Mouse (Mus musculus): Measurements from ENCODE around the gene Dgki.

The Dgki gene

DNA sequence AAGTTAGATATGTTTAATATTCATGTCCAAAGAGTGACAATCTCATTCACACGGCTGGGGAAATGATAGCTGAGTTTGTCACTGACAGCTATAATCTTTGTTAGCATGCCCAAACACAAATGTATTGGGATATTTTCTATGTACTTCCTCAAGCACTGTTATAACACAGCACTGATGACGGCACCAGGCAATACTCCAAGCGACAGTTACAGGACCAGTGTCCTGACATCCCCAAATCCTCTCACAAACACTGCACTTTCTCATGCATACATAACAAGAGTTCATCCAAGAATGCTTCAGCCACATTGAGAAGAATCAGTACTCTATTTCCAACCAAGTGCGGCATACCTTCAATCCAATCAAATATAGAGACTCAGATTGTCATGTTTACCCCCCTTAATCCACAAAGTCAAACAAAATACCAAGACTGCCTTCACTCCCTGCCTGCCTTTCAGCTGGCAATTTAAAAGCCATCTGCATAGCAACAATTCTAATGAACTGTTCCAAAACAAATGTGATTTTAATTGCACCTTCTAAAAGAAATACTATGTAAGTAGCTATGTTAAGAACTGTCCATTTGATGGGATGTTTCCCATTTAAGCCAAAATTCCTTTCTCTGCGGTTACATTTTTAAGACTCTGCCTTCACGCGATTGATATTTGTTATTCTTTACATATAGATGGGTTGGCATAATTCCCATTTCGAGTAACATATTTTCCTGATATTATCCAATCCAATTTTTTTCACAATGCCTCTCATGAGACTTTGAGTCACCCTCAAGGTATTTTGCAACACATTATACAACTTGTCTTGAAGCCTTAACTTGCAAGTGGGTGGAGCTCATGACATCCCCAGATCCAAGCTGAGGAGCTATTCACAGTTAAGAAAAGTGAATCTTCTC lies 273.4 kb downstream of the Dgki start:
- no peak for DNase-seq (ENCODE audit: low read depth, low spot score)

DNA sequence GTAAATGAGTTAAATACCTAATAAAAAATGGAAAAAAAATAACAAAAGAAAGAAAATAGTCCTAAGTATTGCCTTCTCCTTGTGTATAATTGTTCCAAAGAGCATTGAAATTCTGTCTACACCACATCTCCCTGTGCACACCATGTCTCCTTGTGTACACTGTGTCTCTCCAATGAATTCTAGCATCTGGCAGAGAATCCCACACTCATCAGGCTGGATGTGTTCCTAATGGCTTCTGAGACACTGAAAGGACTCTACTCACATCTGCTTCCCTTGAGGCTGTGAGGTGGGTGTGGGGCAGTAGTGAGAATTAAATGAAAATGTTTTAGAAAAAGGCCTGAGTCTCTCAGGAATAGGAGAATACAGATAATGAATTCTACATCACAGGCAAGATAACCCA lies 283.9 kb downstream of the Dgki start:
- no peak for DNase-seq (ENCODE audit: low read depth, low spot score)

DNA sequence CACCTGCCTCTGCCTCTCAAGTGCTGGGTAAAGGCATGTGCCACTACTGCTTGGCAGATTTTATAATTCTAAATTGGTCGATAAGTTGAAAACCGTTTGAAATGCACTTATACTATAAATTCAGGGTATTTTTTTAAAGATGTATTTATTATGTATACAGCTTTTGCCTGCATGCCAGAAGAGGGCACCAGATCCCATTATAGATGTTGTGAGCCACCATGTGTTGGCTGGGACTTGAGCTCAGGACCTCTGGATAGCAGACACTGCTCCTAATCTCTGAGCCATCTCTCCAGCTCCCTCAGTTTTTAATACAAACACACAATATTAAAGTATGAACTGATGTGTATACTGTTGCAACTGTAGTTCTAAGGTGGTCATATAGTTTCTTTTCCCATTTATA lies 288.4 kb downstream of the Dgki start:
- no peak for DNase-seq (ENCODE audit: low read depth, low spot score)

DNA sequence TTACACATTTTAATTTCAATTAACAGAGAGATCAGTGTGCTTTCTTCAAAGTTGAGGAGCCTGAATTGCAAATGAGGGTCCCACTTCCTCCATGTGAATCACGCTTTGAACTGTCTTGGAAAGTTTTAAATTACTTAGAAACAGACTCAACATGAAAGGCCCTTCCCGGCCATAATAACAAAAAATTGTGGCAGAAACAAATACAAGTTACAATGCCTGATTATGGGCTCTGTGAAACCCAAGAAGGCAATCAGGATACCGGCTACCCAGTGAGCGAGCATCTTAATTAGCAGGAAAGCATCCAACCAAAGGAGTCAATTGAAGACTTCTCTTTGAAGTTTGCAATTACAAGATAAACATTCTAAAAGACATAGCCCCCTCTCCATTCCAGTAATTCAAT lies 292.4 kb downstream of the Dgki start:
- peak; percentile 12 for DNase-seq (ENCODE audit: low read depth, low spot score)

DNA sequence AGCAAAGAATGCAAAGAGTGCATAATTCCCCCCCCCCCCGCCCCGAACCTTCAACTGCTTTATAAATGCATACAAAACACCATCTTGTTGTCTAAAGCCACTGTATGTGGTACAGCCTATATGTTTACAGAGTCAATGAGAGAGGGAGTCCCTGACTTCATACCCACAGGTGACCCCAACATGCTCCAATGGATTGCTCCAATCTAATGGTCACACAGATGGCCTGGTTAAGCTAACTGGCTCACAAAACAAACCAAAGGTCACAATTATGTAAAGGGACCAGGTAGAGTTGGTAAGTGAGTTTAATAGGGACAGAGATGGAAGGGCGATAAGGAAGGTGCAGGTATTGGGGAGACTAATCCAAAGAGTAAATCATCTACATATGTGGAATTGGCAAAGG lies 295.1 kb downstream of the Dgki start:
- no peak for DNase-seq (ENCODE audit: low read depth, low spot score)

DNA sequence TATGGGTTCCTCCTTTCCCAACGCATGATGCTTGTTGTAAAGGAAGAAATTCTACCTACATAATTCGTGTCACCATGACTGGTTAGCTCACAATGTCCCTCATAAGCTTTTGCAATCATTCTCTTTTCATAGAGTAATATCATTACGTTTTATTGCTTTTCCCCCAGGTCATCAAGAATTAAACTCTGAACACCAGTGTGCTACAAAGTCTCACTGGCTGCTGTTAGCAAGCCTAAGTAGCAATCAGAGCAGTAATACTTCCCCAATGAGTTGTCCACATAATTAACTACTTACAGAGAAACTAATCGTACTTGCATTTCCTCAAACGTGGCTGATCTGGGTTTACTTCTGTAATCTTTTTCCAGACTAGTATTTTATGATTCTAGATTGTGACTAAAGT lies 296.7 kb downstream of the Dgki start:
- DNase-seq (ENCODE audit: low read depth, low spot score), result no peak

DNA sequence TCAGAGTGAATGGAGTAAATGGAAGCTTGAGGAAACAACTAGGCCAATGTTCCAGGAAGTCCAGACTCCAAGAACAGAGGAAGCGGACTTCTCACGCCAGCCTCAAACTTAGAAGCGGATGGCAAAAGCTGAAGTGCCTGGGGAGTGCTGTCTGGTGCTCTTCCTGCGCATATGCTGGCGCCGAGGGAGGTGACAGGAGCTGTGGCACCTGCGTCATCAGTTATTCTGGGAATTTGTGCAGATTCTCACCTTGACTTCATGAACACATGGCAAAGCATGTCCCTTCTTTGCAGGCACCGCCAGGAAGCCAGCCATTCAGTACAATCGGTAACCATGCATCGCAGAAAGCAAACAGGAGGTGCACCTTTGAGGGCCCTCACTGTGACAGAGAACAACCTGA lies 301.0 kb downstream of the Dgki start:
- no peak for DNase-seq (ENCODE audit: low read depth, low spot score)

DNA sequence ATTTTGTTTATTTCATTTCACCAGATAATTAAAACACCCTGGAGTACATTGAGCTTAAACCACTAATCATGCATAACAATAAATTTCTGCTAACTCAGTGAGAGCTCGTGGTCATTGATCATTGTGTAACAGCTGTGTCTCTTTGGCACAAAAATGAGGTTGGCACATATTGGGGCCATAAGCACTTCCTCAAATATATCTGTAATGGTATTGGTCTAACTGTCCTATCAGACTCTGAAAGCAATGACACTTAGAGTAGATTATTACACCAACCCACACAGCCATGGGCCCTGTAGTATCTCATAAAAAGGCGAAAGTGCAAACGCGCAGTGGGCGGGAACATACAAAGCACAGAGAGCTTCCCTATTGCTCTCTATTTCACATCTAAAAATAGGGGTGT lies 305.7 kb downstream of the Dgki start:
- DNase-seq (ENCODE audit: low read depth, low spot score), result no peak

DNA sequence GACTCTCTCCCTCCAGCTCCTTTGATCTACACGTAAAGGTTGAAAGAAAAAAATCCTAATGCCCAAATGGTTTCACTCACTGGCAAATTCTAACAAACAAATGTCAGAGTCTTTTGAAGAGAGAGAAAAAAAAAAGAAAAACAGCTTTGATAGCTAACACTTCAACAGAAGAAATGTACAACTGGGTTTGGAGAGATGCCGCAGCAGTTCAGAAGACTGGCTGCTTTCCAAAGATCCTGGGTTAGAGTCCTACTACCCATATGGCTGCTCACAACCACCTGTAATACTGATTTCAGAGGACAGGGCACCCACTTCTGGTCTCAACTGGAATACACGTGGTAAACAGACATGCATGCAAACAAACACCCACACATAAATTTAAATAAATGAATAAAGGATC lies 309.8 kb downstream of the Dgki start:
- DNase-seq (ENCODE audit: low read depth, low spot score), result peak; percentile 16

DNA sequence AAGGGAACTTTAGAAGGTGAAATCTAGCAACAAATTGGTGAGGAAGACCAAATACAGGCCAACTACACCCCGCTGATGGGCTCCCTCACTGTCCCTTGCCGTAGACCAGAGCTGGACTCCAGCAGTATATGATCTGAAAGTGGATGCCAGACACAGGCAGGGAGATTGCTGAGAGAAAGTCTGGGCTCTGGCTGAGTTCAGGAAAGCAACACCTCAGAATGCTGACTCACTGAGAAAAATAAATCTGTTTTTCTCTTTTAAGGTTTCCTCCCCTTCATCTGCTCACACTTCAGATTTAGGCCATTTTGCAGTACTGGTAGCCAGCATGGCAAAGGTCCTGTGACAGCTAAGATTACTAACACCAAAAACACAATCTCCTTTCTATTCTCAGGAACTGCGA lies 311.2 kb downstream of the Dgki start:
- DNase-seq (ENCODE audit: low read depth, low spot score), result no peak

DNA sequence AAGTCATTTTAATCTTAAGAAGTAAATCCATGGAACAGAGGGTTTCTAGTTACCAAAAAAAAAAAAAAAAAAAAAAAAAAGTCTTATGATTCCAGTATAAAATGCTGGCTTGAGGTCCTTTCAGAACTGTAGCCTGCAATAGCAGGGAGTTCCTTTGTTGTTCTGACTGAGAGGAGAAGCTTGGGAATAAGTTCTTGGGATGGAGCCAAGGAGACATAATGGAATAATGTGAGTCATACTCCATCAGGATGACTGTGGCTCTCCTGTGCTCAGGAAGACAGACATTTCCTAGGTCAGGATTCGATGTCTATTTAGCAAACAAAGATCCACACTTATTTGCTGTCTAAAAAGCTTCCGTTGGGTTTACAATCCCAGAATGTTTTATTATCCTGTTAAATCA lies 318.3 kb downstream of the Dgki start:
- DNase-seq (ENCODE audit: low read depth, low spot score), result no peak

DNA sequence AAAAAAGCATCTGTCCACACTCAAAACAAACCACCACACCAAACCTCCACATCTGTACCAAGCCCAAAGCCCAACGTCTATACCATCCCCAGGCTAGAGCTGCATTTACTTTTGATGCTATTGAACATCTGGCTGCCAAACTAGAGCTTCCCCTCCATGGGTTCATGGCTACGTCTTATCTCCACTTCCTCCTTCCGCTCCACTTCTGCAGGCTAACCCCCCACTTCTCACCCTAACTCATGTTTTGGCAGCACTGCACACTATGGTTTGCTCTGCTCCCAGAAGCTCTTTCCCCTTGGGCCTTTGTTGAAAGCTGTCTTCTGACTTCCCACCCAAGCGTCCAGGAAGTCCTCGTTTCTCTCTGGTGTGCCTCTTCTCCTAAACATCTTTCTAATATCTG lies 319.5 kb downstream of the Dgki start:
- no peak for DNase-seq (ENCODE audit: low read depth, low spot score)

DNA sequence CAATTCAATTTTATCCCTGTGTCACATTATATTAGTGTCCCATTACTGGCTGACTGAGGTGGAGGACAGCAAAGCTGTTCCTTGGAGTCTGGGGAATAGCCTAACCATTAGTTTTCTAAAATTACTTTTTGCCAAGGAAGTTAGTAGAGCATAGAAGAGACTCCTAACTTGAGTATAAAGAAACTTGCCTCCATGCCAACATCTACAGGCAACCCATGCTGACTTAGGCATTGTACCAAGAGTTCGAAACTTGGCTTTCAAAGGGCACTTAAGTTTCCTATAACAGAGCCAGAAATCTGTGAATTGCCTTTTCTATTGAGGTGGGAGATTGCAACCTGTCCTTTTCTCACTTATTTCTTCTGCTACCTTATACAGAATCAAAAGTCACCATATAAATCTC lies 321.8 kb downstream of the Dgki start:
- DNase-seq (ENCODE audit: low read depth, low spot score), result no peak

DNA sequence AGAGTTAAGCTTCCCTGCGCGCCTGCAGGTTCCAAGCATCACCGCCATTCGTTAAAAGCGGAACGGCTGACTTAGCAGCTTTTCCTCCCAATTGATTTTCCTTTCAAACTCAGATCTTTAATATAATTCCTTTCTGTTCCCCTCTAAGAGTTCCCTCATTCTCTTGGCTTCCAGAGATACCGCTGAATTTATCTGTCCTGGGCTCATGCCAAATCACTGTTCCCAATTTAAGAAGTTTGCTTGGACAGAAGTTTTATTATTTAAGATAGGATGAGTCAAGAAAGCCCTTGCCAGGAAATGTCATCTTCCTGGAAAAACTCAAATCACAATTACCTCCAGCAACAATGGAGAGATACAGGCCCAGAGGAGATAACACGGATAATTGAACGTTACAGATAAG lies 326.9 kb downstream of the Dgki start:
- DNase-seq (ENCODE audit: low read depth, low spot score), result no peak

DNA sequence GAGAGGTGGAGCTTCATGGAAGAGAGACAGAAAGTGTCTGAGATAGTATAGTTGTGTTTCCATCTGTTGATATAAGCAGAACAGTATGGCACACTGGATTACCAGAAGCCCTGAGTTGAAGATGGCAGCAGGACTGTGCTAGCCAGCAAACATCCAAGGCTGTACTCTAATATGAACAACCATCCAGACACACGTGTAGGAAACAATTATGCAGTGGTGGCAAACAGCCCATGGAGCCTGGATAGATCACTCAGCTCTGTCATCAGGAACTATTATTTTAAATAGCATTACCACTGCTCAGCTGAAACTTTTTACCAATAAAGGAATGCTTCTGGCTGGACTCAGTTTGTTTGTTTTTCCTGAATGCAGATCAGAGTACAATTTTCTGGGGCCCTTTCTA lies 327.5 kb downstream of the Dgki start:
- DNase-seq (ENCODE audit: low read depth, low spot score), result no peak

DNA sequence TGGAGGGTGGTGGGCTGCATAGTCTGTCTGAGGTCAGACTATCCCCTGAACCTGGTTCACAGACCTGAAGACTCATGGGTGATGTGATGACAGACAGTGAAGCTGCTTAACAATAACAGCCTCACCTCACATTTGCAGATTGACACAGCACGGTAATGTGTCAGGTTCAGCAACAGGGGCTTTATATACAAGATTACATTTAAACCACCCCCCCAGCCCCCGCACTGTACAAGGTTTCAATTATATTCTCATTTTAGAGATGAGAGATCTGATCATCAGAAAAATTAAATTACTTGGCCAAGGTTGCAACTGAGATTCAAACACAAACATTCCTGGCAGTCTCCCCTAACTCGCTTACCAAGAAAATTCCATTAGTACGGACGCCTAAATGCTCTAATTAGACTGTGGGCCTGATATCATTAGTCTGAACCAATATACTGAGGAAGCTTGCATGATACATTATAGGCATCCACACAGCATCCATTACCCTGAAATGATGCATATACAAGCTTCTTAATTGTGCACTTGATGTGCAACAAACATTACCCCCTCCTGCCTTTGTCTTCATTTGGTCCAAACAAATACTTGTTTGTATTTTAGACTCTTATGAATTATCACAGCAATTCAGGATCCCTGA lies 330.6 kb downstream of the Dgki start:
- no peak for DNase-seq (ENCODE audit: low read depth, low spot score)

DNA sequence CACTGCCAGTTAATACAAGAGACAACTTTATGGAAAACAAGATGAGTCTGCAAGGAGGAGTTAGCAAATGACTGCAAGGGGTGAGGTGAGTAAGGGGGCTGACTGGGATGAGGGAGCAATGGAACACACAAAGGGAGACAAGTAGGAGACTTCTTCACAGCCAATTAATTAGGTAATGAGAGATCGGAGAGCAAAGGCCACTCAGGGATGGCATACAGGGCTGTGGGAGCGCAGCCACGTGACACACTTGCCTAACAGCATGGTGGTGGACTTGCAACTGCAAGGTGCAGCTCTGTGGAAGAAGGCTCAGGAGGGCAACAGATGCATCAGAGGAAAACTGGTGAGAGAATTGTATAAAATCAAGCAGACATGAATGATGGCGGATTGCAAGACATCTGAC lies 339.3 kb downstream of the Dgki start:
- DNase-seq (ENCODE audit: low read depth, low spot score), result no peak

DNA sequence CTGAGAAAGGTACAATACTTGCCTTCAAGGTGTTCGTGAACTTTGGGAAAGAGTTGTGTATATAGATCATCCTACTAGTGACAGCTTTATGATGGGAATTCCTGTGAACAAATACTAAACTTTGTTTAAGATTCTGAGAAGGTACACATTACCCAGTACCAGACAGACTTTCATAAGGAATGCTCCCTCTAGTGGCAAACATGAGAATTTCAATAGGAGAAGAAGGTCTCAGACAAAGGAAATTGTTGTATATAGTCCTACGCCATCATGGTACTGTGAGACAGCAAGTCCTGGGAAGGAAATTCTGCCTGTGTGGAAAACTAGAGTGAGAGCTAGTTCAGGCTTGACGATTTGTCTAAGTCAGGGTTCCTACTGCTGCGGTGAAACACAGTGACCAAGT lies 344.7 kb downstream of the Dgki start:
- DNase-seq (ENCODE audit: low read depth, low spot score), result no peak

DNA sequence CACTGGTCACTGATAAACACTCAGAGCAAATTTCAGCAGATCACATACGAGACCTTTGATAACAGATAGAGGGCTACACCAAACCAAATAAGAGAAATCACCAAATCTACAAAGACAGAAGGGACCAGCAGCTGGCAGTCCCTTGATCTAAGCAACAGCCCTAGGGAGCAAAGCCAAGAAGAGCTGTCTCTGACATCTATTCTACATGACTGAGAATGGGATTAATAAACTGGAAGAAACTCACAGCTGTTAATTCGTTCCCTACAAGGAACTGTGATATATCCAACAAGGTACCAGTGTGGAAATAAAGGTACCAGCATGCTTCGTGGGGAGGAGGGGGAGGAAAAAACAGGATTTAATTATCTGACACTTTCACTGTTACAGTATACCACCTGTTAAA lies 349.3 kb downstream of the Dgki start:
- DNase-seq (ENCODE audit: low read depth, low spot score), result no peak

DNA sequence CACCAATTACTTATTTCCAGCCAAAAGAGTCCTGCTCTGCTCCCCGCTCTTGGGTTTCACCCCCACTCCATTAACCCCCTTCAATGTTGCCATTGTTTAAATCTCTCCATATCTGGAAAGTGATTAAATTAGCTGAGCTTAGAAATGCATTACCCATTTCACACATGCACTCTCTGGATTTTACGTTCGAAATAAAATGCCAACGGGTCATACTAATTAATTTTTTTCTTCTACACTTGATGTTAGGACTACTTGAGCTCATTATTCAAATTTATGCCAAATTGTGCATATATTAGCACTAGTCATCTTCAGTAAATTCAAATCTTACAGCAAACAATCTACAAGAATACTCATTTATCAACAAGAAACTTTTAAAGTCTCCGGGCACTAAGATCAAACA lies 352.1 kb downstream of the Dgki start:
- no peak for DNase-seq (ENCODE audit: low read depth, low spot score)

DNA sequence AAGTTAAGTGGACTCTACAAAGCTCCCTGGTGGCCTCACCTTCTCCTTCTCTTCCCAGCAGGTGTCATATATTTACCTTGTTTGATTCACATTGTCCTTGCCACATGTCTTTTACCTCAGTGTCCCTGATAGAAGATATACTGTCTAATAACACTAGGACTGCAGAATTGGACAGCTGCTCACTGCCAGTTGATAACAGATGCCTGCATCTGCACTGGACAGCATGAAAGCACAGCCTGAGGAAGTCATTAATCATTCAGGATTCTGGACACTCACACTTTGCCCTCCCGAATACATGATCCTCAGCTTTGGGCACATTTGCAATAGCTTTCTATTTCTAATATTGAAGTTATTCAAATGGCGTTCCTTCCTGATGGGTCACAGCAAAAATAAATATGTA lies 362.5 kb downstream of the Dgki start:
- no peak for DNase-seq (ENCODE audit: low read depth, low spot score)

DNA sequence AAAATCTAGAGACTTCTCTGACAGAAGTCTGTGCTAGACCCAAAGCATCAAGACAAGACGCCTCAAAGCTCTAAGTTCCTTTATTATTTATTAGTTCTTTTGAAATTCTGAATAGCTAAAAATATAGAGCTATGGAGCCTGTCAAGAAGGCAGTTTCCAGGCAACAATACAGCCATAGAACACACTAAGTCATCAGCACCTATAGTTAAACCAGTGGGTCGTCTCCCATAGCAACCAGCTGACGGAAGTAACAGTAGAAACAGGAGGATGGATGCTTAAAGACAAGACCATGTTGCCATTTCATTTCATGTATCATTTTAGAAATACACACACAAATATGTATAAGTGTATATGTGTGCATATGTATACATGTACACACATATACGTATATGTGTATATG lies 363.2 kb downstream of the Dgki start:
- no peak for DNase-seq (ENCODE audit: low read depth, low spot score)

DNA sequence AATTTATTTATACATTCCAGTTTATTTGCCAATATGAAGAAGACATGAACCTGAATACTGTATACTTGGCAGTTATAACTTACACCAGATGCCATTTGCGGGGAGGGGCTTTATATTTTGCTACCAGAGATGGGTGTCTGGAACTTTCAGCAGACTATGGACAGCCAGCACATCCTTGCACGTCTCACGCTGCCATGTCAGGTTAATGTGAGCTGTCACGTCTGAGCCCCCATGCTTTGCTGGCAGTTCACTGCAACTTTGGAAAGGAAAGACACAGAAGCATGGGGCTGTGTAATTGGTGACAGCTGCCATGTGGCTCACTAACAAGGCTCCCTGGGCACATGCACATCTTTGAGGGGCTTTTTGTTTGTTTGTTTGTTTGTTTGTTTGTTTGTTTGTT lies 368.5 kb downstream of the Dgki start:
- peak; percentile 60 for DNase-seq (ENCODE audit: low read depth, low spot score)

Data from brain, embryonic 18.5 days (tissue).